Mouse (Mus musculus): ENCODE measurements around the gene Tmem183a. TPM values are rescaled to one million over a fixed set of nuclear protein-coding genes. Genes with fewer than 3 reads are reported as not detected.

Tmem183a gene
- total and polyA plus RNA-seq, 2 experiments, result 130 to 152 TPM

- Histone ChIP-seq H3K27ac (replicated peaks; ENCODE audit: insufficient read depth, low read depth, low read length) (no peak overlapping the region), H3K79me2 (ENCODE audit: control insufficient read depth, insufficient read depth, low read length) (no peaks in the 10 kb centered on the region), H3K27me3 (ENCODE audit: control insufficient read depth, insufficient read depth, low read length) (no peaks in the 10 kb centered on the region), H3K9ac (ENCODE audit: low read depth, low read length) (no peak overlapping the region), H3K4me3 (ENCODE audit: insufficient read depth, low read depth, low read length) (no peak overlapping the region), H3K36me3 (ENCODE audit: control insufficient read depth, insufficient read depth, low read length) (peaks cover 25% of the 10 kb centered on the region), H3K4me1 (ENCODE audit: control insufficient read depth, insufficient read depth, low read length) (peaks cover 4% of the 10 kb centered on the region; the same call in 1 of the 2 replicates)
- WGBS, result 9% methylated on average over 54 of the region's 54 CpGs
- no peak for TF ChIP-seq POLR2A (IDR thresholded peaks at IDR 0.05; ENCODE audit: extremely low read depth, insufficient read depth, low read length)
- TF ChIP-seq CTCF (IDR thresholded peaks at IDR 0.05; ENCODE audit: low read depth, low read length), result no peak
- DNase-seq (ENCODE audit: extremely low read depth, low read depth, low spot score), result peak; percentile 61
Observed at GRCm38 (mm10) chr1:134344005-134344950, 17.5 kb downstream of the Tmem183a start.

- no peak overlapping the region for H3K4me3 ChIP-seq (ENCODE audit: insufficient read depth, low read depth, low read length)
- H3K79me2 ChIP-seq (ENCODE audit: control insufficient read depth, insufficient read depth, low read length), result no peaks in the 10 kb centered on the region
- H3K27ac ChIP-seq (replicated peaks; ENCODE audit: insufficient read depth, low read depth, low read length), result no peak overlapping the region
- no peaks in the 10 kb centered on the region for H3K27me3 ChIP-seq (ENCODE audit: control insufficient read depth, insufficient read depth, low read length)
- TF ChIP-seq CTCF (IDR thresholded peaks at IDR 0.05; ENCODE audit: low read depth, low read length) (no peak), POLR2A (IDR thresholded peaks at IDR 0.05; ENCODE audit: extremely low read depth, insufficient read depth, low read length) (no peak)
- 36% methylated on average over 2 of the region's 2 CpGs for WGBS
- no peak overlapping the region for H3K9ac ChIP-seq (ENCODE audit: low read depth, low read length)
- H3K36me3 ChIP-seq (ENCODE audit: control insufficient read depth, insufficient read depth, low read length), result peaks cover 22% of the 10 kb centered on the region
- DNase-seq (ENCODE audit: extremely low read depth, low read depth, low spot score), result no peak
- peaks cover 4% of the 10 kb centered on the region; the same call in 1 of the 2 replicates for H3K4me1 ChIP-seq (ENCODE audit: control insufficient read depth, insufficient read depth, low read length)
Observed at GRCm38 (mm10) chr1:134343567-134343966, 18.2 kb downstream of the Tmem183a start.

GRCm38 (mm10) chr1:134342781-134343310 lies 18.9 kb downstream of the Tmem183a start:
- TF ChIP-seq CTCF (IDR thresholded peaks at IDR 0.05; ENCODE audit: low read depth, low read length) (no peak), POLR2A (IDR thresholded peaks at IDR 0.05; ENCODE audit: extremely low read depth, insufficient read depth, low read length) (no peak)
- Histone ChIP-seq H3K79me2 (ENCODE audit: control insufficient read depth, insufficient read depth, low read length) (no peaks in the 10 kb centered on the region), H3K9ac (ENCODE audit: low read depth, low read length) (no peak overlapping the region), H3K27ac (replicated peaks; ENCODE audit: insufficient read depth, low read depth, low read length) (no peak overlapping the region), H3K36me3 (ENCODE audit: control insufficient read depth, insufficient read depth, low read length) (peaks cover 21% of the 10 kb centered on the region), H3K4me1 (ENCODE audit: control insufficient read depth, insufficient read depth, low read length) (peaks cover 4% of the 10 kb centered on the region; the same call in 1 of the 2 replicates), H3K27me3 (ENCODE audit: control insufficient read depth, insufficient read depth, low read length) (no peaks in the 10 kb centered on the region), H3K4me3 (ENCODE audit: insufficient read depth, low read depth, low read length) (no peak overlapping the region)
- 83% methylated on average over 8 of the region's 8 CpGs for WGBS
- no peak for DNase-seq (ENCODE audit: extremely low read depth, low read depth, low spot score)

- peaks cover 4% of the 10 kb centered on the region; the same call in 1 of the 2 replicates for H3K4me1 ChIP-seq (ENCODE audit: control insufficient read depth, insufficient read depth, low read length)
Observed at GRCm38 (mm10) chr1:134342278-134342664, 19.5 kb downstream of the Tmem183a start.

GRCm38 (mm10) chr1:134341641-134342277 lies 20.0 kb downstream of the Tmem183a start:
- no peak overlapping the region for H3K4me3 ChIP-seq (ENCODE audit: insufficient read depth, low read depth, low read length)
- H3K36me3 ChIP-seq (ENCODE audit: control insufficient read depth, insufficient read depth, low read length), result peaks cover 12% of the 10 kb centered on the region
- H3K79me2 ChIP-seq (ENCODE audit: control insufficient read depth, insufficient read depth, low read length), result no peaks in the 10 kb centered on the region

More at GRCm38 (mm10) chr1:134342278-134342664, 19.5 kb downstream of the Tmem183a start:
- DNase-seq (ENCODE audit: extremely low read depth, low read depth, low spot score), result no peak
- Histone ChIP-seq H3K27ac (replicated peaks; ENCODE audit: insufficient read depth, low read depth, low read length) (no peak overlapping the region), H3K79me2 (ENCODE audit: control insufficient read depth, insufficient read depth, low read length) (no peaks in the 10 kb centered on the region), H3K4me3 (ENCODE audit: insufficient read depth, low read depth, low read length) (no peak overlapping the region), H3K27me3 (ENCODE audit: control insufficient read depth, insufficient read depth, low read length) (no peaks in the 10 kb centered on the region), H3K36me3 (ENCODE audit: control insufficient read depth, insufficient read depth, low read length) (peaks cover 16% of the 10 kb centered on the region), H3K9ac (ENCODE audit: low read depth, low read length) (no peak overlapping the region)
- WGBS, result 70% methylated on average over 2 of the region's 2 CpGs
- TF ChIP-seq POLR2A (IDR thresholded peaks at IDR 0.05; ENCODE audit: extremely low read depth, insufficient read depth, low read length) (no peak), CTCF (IDR thresholded peaks at IDR 0.05; ENCODE audit: low read depth, low read length) (no peak)

More at GRCm38 (mm10) chr1:134341641-134342277, 20.0 kb downstream of the Tmem183a start:
- no peak for DNase-seq (ENCODE audit: extremely low read depth, low read depth, low spot score)
- TF ChIP-seq POLR2A (IDR thresholded peaks at IDR 0.05; ENCODE audit: extremely low read depth, insufficient read depth, low read length) (no peak), CTCF (IDR thresholded peaks at IDR 0.05; ENCODE audit: low read depth, low read length) (no peak)
- WGBS, result 88% methylated on average over 5 of the region's 5 CpGs
- no peak overlapping the region for H3K9ac ChIP-seq (ENCODE audit: low read depth, low read length)
- no peak overlapping the region for H3K27ac ChIP-seq (replicated peaks; ENCODE audit: insufficient read depth, low read depth, low read length)
- peaks cover 4% of the 10 kb centered on the region; the same call in 1 of the 2 replicates for H3K4me1 ChIP-seq (ENCODE audit: control insufficient read depth, insufficient read depth, low read length)
- H3K27me3 ChIP-seq (ENCODE audit: control insufficient read depth, insufficient read depth, low read length), result no peaks in the 10 kb centered on the region
